Mouse (Mus musculus) spleen, postnatal 10 days (tissue): ENCODE results near the gene Lipt1.
A peak's percentile ranks its signal among the peaks of the same experiment; 100 is the strongest.

ENCODE experiments used
- DNase-seq, 2 experiments: peaks; one replicate each; pipeline ENCODE4 v3.0.0; 2021 to 2022; ENCODE audit warnings: low spot score in 2 of 2

Lipt1 gene

DNA sequence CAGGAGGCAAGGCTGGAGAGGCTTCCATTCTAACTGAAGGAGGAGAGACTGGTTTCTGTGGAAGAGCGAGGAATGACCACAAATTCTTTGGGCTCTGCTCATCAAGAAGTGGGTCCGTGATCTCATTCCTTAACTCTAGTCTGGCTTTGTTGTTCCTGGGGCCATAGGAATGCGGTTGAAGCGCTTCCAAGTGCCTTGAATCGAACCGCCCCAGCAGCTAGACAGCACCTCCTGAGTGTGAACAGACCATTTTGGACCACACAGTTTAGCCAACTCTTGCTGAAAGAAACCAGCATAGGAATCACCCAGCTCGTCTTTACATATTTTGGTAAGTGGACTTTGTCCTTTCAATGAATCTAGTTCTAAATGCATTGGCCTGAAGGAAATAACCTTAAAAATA is at the start of gene Lipt1:
Gene Lipt1, plus strand, starts transcription at position 35 of the 400 bp plus-strand sequence.
- no peak for DNase-seq

GRCm38 (mm10) chr1:37831681-37832080 is 39.9 kb upstream of the Lipt1 start:
- DNase-seq: no peak

DNA sequence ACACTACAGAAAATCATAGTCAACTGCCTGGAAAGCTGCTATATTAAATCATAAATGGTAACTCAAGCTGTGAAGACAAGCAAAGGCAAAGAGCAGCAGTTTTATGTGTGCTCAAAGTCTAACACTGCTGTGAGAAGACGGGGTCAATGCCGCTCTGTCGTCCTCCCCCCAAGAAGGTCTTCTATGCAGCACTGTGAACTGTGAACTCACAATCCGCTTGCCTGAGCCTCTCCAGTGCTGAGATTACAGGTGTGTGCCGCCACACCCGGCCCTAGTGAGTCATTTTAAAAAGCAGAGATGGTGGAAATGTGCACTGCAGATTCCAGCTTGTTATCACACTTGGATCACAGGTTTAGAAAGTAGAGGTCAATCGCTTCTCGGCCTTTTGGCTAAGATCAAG is 24.7 kb upstream of the Lipt1 start:
- DNase-seq: no peak

DNA sequence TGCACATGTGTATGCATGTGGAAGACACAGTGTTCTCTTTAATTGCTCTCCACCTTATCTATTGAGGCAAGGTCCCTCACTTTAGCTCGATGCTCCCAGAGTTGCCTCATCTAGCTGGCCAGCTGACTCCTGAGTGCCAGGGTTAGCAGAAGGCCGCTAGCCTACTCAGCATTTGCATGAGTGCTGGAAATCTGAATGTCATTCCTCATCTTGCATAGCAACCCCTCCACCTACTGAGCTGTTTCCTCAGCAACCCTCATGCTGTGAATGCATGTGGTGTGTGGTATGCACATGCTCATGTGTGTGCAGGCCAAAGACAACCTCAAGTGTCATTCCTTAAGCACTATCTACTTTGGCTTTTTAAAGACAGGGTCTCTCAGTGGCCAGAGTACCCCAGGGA is 20.8 kb upstream of the Lipt1 start:
- no peak for DNase-seq

DNA sequence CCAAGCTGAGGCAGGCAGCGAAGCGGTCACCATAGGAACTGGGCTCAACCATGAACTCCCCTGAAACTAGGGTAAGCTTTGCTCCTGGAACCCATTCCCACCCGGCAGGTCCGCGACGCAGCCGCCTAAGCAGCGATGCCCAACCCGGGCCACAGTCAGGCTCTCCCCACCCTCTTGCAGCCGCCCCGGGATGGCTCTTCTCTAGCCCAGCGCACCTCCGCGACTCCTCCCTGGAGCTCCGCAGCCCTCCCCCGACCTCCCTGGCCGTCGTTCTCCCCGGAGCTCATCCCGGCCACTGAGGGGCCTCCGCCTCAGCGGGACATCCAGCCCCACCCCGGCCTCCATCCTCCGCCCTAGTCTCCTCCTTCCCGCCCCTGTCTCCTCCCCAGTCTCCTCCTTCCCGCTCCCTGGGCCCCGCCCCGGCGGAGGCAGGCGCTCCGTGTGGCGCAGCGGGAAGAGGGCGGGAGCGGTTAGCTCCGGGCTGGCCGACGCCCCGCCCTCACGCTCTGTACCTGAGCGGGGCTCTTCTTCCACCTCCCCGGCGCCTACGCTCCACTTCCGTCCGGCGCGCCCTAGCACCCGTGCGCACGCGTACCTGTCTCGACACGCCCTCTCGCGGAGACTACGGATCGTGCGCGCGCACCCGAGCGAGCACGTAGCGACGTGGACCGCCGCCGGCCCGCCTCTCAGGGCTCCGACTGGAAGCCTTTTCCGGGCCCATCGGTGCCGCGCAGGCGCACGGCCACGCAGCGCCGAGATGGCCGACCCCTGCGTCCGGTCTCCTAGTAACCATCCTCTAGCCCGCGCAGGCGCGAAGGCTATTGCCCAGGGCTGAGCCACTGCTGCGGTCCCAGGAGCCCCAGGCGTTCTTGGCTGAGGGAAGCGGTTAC is 6.8 kb upstream of the Lipt1 start:
- DNase-seq: peak; percentile 98 to 99

GRCm38 (mm10) chr1:37865401-37866215 is 5.9 kb upstream of the Lipt1 start:
- DNase-seq: no peak

GRCm38 (mm10) chr1:37866286-37866685 is 5.3 kb upstream of the Lipt1 start, which contains the start of gene Tsga10:
Gene Tsga10, minus strand, starts transcription at chr1:37866429.
- DNase-seq: no peak

DNA sequence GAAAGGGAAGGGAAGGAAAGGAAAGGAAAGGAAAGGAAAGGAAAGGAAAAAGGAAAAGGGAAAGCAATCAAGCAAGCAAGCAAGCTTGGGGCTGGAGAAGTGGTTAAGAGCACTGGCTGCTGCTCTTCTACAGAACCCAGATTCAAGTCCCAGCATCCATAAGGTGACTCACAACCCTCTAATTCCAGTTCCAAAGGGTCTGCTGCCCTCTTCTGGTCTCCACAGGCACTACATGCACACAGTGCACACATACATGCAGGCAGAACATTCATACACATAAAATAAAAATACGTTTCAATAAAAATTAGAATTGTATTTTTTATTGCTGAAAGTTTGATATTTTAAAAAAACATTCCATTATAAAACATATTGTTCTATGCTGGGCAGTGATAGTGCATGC is 4.5 kb upstream of the Lipt1 start:
- peak in 1 of 2 experiments; percentile 79 for DNase-seq

DNA sequence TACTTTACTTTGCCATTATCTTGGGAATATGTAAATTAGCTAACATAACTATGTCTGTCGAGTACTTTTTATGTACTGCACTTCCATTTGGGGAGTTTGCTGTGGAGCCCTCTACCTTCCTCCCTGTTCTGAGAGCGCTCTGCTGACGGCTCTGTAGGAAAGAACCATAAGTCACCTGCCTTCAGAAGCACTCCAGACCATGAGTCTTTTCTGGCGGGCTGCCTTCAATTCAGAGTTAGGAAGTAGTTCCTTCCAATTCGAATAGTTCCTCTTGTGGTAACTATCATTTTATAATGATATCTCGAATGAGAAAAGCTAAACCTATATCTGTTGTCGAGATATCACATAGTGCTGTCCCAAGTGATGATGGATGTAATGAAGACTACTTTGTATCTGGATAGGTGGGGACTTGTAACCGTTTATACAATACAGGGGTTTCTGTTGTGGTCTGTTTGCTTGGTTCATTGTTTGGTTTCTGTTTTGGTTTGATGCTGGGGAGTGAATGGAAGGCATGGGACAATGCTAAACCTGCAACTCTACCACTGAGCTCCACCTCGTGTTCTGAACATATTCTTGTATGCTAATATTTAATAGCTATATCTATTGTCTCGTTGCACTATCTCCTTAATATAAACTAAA is 3.7 kb upstream of the Lipt1 start:
- no peak for DNase-seq

DNA sequence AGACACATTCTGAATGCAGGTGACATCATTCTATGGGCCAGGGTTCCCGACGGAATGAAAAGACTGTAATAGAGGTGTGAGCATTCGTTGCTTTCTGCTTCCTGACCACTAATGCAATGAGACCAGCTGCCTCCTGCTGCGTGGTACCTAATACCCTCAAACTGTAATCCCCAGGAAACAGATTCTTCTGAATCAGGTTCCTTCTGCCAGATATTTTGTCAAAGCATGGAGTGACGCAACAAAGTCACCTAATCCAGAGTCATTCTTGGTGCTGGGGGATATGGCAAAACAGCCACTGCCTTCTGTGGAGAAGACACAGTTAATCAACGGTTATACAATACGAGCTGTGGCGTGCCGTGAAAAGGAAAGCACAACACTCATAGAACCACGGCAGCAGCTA is 2.9 kb upstream of the Lipt1 start:
- no peak for DNase-seq

GRCm38 (mm10) chr1:37869362-37869761 is 2.2 kb upstream of the Lipt1 start:
- no peak for DNase-seq

- peak; percentile 63 to 86 for DNase-seq
These were observed 861 bp downstream of the Lipt1 start for GRCm38 (mm10) chr1:37872131-37873067.

DNA sequence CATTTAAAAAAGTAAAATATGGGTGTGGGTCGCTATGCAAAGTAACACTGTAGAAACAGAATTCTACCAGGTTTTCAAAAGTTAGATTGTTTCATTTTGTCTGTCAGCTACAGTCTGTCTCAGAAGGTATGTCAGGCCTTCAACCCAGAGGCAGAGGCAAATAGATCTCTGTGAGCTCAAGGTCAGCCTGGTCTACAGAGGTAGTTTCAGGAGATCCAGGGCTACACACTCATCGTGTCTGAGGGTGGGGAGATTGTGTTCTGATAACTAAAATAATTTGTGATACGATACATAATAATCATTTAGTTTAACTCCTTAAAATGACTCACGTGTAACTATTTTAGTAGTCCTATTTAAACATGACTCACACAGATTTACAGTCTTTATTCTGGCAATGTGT is 1.6 kb downstream of the Lipt1 start:
- DNase-seq: no peak

DNA sequence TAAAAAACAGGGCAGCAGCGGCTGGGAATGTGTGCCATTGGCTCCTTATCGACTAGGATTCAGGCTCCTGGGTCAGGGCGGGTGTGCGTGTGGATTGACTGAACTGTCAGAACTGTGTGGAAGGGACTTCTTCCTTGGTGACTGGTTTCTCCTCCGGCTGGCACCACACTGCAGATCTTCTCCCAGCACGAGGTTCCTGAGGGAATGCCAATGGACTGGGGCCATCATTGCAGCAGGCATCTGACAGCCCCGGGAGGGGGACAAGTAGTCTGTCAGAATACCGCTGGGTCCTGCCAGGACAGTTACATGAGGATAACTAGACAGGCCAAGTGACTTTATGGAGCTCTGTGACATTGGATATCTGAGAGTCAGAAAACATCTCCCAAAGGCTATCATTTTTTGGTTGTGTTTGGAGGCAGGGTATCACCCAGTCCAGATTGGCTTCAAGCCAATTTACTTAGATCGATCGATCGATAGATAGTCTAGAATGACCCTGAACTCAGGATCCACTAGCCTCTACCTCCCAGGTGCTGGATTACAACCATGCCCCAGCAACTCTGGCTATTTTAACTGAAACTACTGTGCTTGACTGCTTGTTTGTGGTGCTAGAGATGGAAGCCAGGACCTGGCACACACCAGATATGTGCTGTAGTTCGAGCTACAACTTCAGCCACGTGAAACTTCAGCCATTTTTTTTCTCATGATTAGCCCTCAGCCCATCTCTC is 6.4 kb downstream of the Lipt1 start:
- DNase-seq: no peak

DNA sequence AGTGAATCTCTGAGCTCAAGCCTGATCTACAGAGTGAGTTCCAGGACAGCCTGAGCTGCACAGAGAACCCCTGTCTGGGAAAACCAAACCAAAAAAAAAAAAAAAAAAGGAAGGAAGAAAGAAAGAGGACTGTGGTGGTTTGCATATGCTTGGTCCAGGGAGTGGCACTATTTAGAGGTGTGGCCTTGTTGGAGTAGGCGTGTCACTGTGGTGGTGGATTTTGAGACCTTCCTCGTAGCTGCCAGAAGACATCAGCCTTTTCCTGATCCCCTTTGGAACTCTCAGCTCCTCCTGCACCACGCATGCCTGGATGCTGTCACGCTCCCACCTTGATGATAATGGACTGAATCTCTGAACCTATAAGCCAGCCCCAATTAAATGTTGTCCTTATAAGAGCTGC is 11.9 kb downstream of the Lipt1 start:
- no peak for DNase-seq

DNA sequence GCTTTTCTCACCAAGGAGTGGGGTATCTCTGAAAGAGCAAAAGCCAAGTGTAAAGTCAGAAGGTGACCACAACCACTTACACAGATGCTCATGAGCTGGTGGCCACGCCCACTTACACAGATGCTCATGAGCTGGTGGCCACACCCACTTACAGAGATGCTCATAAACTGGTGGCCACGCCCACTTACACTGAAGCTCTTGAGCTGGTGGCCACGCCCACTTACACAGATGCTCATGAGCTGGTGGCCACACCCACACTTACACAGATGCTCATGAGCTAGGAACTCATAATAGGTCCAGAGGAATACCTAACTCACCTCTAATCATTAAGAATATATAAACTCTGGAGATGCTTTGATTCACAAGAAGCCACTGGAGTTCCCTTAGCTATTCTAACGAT is 12.9 kb downstream of the Lipt1 start:
- DNase-seq: peak in 1 of 2 experiments; percentile 72

GRCm38 (mm10) chr1:37889206-37889605 is 17.7 kb downstream of the Lipt1 start:
- no peak for DNase-seq

DNA sequence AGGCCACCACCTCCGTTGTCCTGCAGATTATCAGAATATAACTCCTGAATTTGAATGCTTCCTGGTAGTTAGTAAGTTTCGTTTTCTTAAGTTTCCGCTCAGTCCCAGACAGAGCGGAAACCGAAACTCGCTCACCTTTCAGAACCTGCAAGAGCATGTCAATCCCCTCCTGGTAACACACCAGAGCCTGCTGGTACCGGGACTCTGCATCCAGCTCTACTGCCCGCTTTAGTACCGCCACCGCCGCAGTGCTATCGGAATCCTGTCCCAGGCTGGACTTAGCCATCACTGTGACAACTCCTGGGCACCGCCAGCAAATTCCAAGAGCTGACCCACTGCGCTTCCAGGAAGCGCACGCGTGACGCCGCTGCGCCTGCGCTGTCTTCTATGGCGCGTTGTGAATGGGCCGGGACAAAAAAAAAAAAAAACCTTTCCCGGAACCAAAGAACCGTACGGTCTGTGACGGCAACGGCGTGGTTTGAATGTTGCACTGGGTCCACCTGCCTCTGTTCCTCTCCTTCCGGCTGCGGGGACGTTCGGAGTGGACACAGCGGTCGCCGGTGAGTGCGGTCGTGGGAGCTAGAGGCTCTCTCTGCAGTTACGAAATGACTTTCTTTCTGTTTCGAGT is 18.6 kb downstream of the Lipt1 start, which contains the start of the genes Mitd1 and Mrpl30:
Gene Mitd1, minus strand, starts transcription at position 387 of the 628 bp plus-strand sequence.
Gene Mrpl30, plus strand, starts transcription at position 453 of the 628 bp plus-strand sequence.
- DNase-seq: peak; percentile 88

DNA sequence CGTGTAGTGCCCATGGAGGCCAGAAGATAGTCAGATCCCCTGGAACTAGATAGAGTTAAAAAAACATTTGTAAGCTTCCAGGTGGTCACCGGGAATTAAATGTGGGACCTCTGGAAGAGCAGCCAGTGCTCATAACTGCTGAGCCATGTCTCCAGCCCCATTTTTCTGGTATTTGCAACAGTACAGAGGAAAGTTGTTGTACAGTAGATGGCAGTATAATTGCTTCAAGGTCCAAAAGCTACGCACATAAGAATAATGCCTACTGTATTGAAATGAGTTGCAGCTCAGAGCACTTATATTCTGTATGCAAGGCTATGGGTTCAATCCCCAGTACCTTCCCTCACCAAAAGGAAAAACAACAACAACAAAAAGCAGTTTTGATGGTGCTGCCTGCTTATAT is 19.9 kb downstream of the Lipt1 start:
- no peak for DNase-seq

- no peak for DNase-seq
These were observed 23.1 kb downstream of the Lipt1 start for GRCm38 (mm10) chr1:37894606-37895005.
